Mouse (Mus musculus): Measurements from ENCODE around the gene Ctsq. TPM values are rescaled to one million over a fixed set of nuclear protein-coding genes. Genes with fewer than 3 reads are reported as not detected.
"Not testable (repeated sequence)": the region's sequence is repeated elsewhere in the genome, so short reads cannot be mapped to it uniquely, and the experiment has no call there.

Gene Ctsq
- not detected in 2 replicates for polyA plus RNA-seq (2015; fragmentation: Nextera tagmentation; extraction: Ambion mirVana)

DNA sequence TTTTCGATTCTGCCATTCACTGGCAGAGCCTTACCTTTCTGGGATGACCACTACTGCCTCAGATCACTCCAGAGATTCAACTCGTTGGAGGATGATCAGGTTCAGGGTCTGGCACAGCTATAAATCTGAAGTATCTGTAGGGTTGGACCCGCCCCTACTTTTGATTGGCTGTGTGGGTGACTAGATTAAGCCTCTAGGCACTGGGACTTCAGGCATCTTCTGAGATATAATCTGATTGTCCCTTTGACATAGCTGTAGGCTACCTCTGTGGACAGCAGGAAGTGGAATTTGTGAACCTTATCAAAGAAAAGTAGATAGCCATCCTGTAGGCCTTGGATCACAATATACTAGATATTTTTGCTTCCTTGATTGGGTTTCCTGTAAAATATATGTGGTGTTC lies at the start of gene Ctsq:
Gene Ctsq (minus strand): TSS at position 101 of the 400 bp plus-strand sequence.
- no peaks in the 10 kb centered on the region for H3K4me1 ChIP-seq (ENCODE audit: control insufficient read depth, insufficient read depth, low read length)
- H3K9me3 ChIP-seq (ENCODE audit: control insufficient read depth, low read length) = no peaks in the 10 kb centered on the region
- H3K4me2 ChIP-seq (ENCODE audit: low read depth, low read length) = no peak within 1 kb of the TSS
- 53% methylated on average over 3 of the region's 3 CpGs for WGBS
- no peak within 1 kb of the TSS for H3K4me3 ChIP-seq (ENCODE audit: low read length)
- no peaks in the 10 kb centered on the region for H3K27me3 ChIP-seq (replicated peaks; ENCODE audit: control insufficient read depth, insufficient read depth, low read length)
- no peak within 1 kb of the TSS for H3K27ac ChIP-seq (ENCODE audit: low read length)
- no peaks in the 10 kb centered on the region for H3K36me3 ChIP-seq (ENCODE audit: control insufficient read depth, insufficient read depth, low read length)
- no peak within 1 kb of the TSS for H3K9ac ChIP-seq (ENCODE audit: low read depth, low read length)
- ATAC-seq = no peak

GRCm38 (mm10) chr13:61022785-61023184 lies 17.6 kb downstream of the Ctsq start:
- H3K27me3 ChIP-seq (replicated peaks; ENCODE audit: control insufficient read depth, insufficient read depth, low read length) = no peaks in the 10 kb centered on the region
- no peak overlapping the region for H3K4me2 ChIP-seq (ENCODE audit: low read depth, low read length)
- H3K36me3 ChIP-seq (ENCODE audit: control insufficient read depth, insufficient read depth, low read length) = no peaks in the 10 kb centered on the region
- ATAC-seq = no peak
- no peaks in the 10 kb centered on the region for H3K9me3 ChIP-seq (ENCODE audit: control insufficient read depth, low read length)
- H3K4me1 ChIP-seq (ENCODE audit: control insufficient read depth, insufficient read depth, low read length) = no peaks in the 10 kb centered on the region
- no peak overlapping the region for H3K4me3 ChIP-seq (ENCODE audit: low read length)
- no peak overlapping the region for H3K9ac ChIP-seq (ENCODE audit: low read depth, low read length)
- 92% methylated on average over 3 of the region's 3 CpGs for WGBS
- no peak overlapping the region for H3K27ac ChIP-seq (ENCODE audit: low read length)

DNA sequence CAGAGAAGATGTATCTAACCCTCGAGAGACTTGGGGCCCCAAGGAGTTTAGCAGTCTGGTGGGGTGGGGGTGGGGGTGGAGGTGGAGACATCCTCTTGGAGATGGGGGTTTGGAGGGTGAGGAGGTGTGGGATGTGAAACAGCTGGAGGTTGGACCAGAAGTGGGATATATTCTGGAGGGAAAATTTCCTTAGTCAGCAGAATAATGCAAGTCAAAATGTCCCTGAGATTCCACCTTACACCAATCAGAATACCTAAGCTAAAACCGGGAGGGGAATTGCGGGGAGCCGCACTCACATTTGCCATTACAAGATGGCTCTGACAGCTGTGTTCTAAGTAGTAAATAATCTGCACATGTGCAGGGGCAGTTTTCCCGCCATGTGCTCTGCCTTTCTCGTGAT lies 18.6 kb downstream of the Ctsq start:
- Histone ChIP-seq H3K36me3 (ENCODE audit: control insufficient read depth, insufficient read depth, low read length) (no peaks in the 10 kb centered on the region), H3K4me3 (ENCODE audit: low read length) (no peak overlapping the region), H3K9me3 (ENCODE audit: control insufficient read depth, low read length) (no peaks in the 10 kb centered on the region), H3K4me1 (ENCODE audit: control insufficient read depth, insufficient read depth, low read length) (no peaks in the 10 kb centered on the region), H3K27ac (ENCODE audit: low read length) (no peak overlapping the region), H3K4me2 (ENCODE audit: low read depth, low read length) (no peak overlapping the region), H3K27me3 (replicated peaks; ENCODE audit: control insufficient read depth, insufficient read depth, low read length) (no peaks in the 10 kb centered on the region), H3K9ac (ENCODE audit: low read depth, low read length) (no peak overlapping the region)
- no peak for ATAC-seq
- 87% methylated on average over 5 of the region's 6 CpGs for WGBS

DNA sequence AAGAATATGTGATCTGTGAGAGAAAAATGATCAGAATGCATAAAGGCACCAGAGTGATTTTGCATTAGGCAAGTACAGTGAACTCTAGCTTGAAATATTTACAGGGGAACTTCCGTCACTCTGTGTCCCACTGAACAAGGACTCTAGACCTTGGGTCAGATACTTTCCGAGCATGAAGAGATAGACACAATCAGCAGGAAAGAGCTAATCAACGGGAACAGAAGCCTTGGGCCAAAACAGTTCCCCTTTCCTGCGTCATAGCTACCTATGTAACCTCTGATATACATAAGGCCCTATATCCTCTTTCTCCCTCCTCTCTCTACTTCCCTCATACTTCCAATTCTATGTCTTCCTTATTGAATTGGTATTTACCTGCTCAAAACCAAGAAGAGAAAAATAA lies 30.3 kb downstream of the Ctsq start:
- WGBS = 82% methylated on average over 4 of the region's 4 CpGs
- no peak for ATAC-seq
- Histone ChIP-seq H3K4me2 (ENCODE audit: low read depth, low read length) (no peak overlapping the region), H3K27me3 (replicated peaks; ENCODE audit: control insufficient read depth, insufficient read depth, low read length) (no peaks in the 10 kb centered on the region), H3K9me3 (ENCODE audit: control insufficient read depth, low read length) (0 out of 2 replicates have a peak, but pooled peaks cover 3% of the 10 kb centered on the region), H3K4me3 (ENCODE audit: low read length) (no peak overlapping the region), H3K9ac (ENCODE audit: low read depth, low read length) (no peak overlapping the region), H3K4me1 (ENCODE audit: control insufficient read depth, insufficient read depth, low read length) (no peaks in the 10 kb centered on the region), H3K27ac (ENCODE audit: low read length) (no peak overlapping the region), H3K36me3 (ENCODE audit: control insufficient read depth, insufficient read depth, low read length) (no peaks in the 10 kb centered on the region)

- Histone ChIP-seq H3K9ac (ENCODE audit: low read depth, low read length) (no peak within 1 kb of the TSS), H3K36me3 (ENCODE audit: control insufficient read depth, insufficient read depth, low read length) (no peaks in the 10 kb centered on the region), H3K4me3 (ENCODE audit: low read length) (no peak within 1 kb of the TSS), H3K4me2 (ENCODE audit: low read depth, low read length) (no peak within 1 kb of the TSS), H3K27me3 (replicated peaks; ENCODE audit: control insufficient read depth, insufficient read depth, low read length) (no peaks in the 10 kb centered on the region), H3K4me1 (ENCODE audit: control insufficient read depth, insufficient read depth, low read length) (no peaks in the 10 kb centered on the region), H3K27ac (ENCODE audit: low read length) (no peak within 1 kb of the TSS), H3K9me3 (ENCODE audit: control insufficient read depth, low read length) (no peaks in the 10 kb centered on the region)
- no peak for ATAC-seq
- WGBS = 80% methylated on average over 3 of the region's 3 CpGs
Observed at GRCm38 (mm10) chr13:61005859-61006258, 34.6 kb downstream of the Ctsq start, which contains the start of gene Ctsj. Gene Ctsj (minus strand): TSS chr13:61005959.

- Histone ChIP-seq H3K9me3 (ENCODE audit: control insufficient read depth, low read length) (0 out of 2 replicates have a peak, but pooled peaks cover 3% of the 10 kb centered on the region), H3K27ac (ENCODE audit: low read length) (no peak overlapping the region), H3K36me3 (ENCODE audit: control insufficient read depth, insufficient read depth, low read length) (no peaks in the 10 kb centered on the region), H3K4me1 (ENCODE audit: control insufficient read depth, insufficient read depth, low read length) (no peaks in the 10 kb centered on the region), H3K4me3 (ENCODE audit: low read length) (no peak overlapping the region), H3K27me3 (replicated peaks; ENCODE audit: control insufficient read depth, insufficient read depth, low read length) (no peaks in the 10 kb centered on the region), H3K4me2 (ENCODE audit: low read depth, low read length) (no peak overlapping the region), H3K9ac (ENCODE audit: low read depth, low read length) (no peak overlapping the region)
- WGBS = 52% methylated on average over 2 of the region's 2 CpGs
- ATAC-seq = no peak
Observed at GRCm38 (mm10) chr13:60997600-60997999, 42.8 kb downstream of the Ctsq start.

GRCm38 (mm10) chr13:60986915-60987314 lies 53.5 kb downstream of the Ctsq start:
- H3K36me3 ChIP-seq (ENCODE audit: control insufficient read depth, insufficient read depth, low read length); H3K27me3 ChIP-seq (replicated peaks; ENCODE audit: control insufficient read depth, insufficient read depth, low read length); H3K9ac ChIP-seq (ENCODE audit: low read depth, low read length); H3K4me1 ChIP-seq (ENCODE audit: control insufficient read depth, insufficient read depth, low read length); H3K9me3 ChIP-seq (ENCODE audit: control insufficient read depth, low read length); H3K4me3 ChIP-seq (ENCODE audit: low read length); ATAC-seq; H3K27ac ChIP-seq (ENCODE audit: low read length); H3K4me2 ChIP-seq (ENCODE audit: low read depth, low read length): not testable (repeated sequence)
- WGBS = 72% methylated on average over 4 of the region's 5 CpGs

Other genes starting within 250 kb of the Ctsq start
- not detected in 2 replicates for gene Ctsll3, start 237.8 kb downstream of the Ctsq start, polyA plus RNA-seq (2015; fragmentation: Nextera tagmentation; extraction: Ambion mirVana)
- gene 4930486L24Rik, start 176.2 kb downstream of the Ctsq start, polyA plus RNA-seq (2015; fragmentation: Nextera tagmentation; extraction: Ambion mirVana) = 0.18 and 0.22 TPM in 2 replicates
- gene Gm49392, start 143.7 kb downstream of the Ctsq start, polyA plus RNA-seq (2015; fragmentation: Nextera tagmentation; extraction: Ambion mirVana) = 0.15 TPM in 1 of 2 replicates, not detected in the other
- gene Ctla2b, start 143.2 kb downstream of the Ctsq start, polyA plus RNA-seq (2015; fragmentation: Nextera tagmentation; extraction: Ambion mirVana) = 2.4 and 2.7 TPM in 2 replicates
- not detected in 2 replicates for gene Tpbpb, start 135.8 kb downstream of the Ctsq start, polyA plus RNA-seq (2015; fragmentation: Nextera tagmentation; extraction: Ambion mirVana)
- gene Gm49393, start 105.0 kb downstream of the Ctsq start, polyA plus RNA-seq (2015; fragmentation: Nextera tagmentation; extraction: Ambion mirVana) = not detected in 2 replicates
- 0.12 and 0.65 TPM in 2 replicates for gene Gm49391, start 104.1 kb downstream of the Ctsq start, polyA plus RNA-seq (2015; fragmentation: Nextera tagmentation; extraction: Ambion mirVana)
- 22.9 and 23.3 TPM in 2 replicates for gene Ctla2a, start 104.0 kb downstream of the Ctsq start, polyA plus RNA-seq (2015; fragmentation: Nextera tagmentation; extraction: Ambion mirVana)
- not detected in 2 replicates for gene Tpbpa, start 98.6 kb downstream of the Ctsq start, polyA plus RNA-seq (2015; fragmentation: Nextera tagmentation; extraction: Ambion mirVana)
- not detected in 2 replicates for gene Ctsj, start 34.7 kb downstream of the Ctsq start, polyA plus RNA-seq (2015; fragmentation: Nextera tagmentation; extraction: Ambion mirVana)
- gene Ctsr, start 123.6 kb upstream of the Ctsq start, polyA plus RNA-seq (2015; fragmentation: Nextera tagmentation; extraction: Ambion mirVana) = not detected in 2 replicates
- not detected in 2 replicates for gene Cts6, start 162.8 kb upstream of the Ctsq start, polyA plus RNA-seq (2015; fragmentation: Nextera tagmentation; extraction: Ambion mirVana)
- not detected in 2 replicates for gene Cts8, start 214.7 kb upstream of the Ctsq start, polyA plus RNA-seq (2015; fragmentation: Nextera tagmentation; extraction: Ambion mirVana)
- gene Gm49398, start 248.2 kb upstream of the Ctsq start, polyA plus RNA-seq (2015; fragmentation: Nextera tagmentation; extraction: Ambion mirVana) = not detected in 2 replicates

Measured in intestine, embryonic 16.5 days (tissue).